Mouse (Mus musculus): Measurements from ENCODE around the gene Snd1.

GRCm38 (mm10) chr6:28875333-28875732 lies 400.4 kb downstream of the Snd1 start:
- TF ChIP-seq CTCF (IDR thresholded peaks at IDR 0.05) (no peak), EP300 (IDR thresholded peaks at IDR 0.05) (no peak)

Measured in lung, postnatal 0 days (tissue).